Mouse (Mus musculus) midbrain, embryonic 12.5 days (tissue): ENCODE measurements at regions not wholly inside any gene's neighbourhood (a gene's known extent, or its start where the extent isn't known, plus 50 kb on each side); places are given as distances from the start of the nearest gene placed in this dataset.

Experiments used
- ATAC-seq: fragments of 200-750 bp; cut with Nextera tagmentation; 2 replicates; pipeline ENCODE4 v1.8.0; 2017; ENCODE audit warnings: low read depth, moderate TSS enrichment, moderate library complexity; ENCODE audit not compliant: low FRiP score
- H3K27ac ChIP-seq: fragments of 300-500 bp; sonication (generic); replicated peaks from 2 replicates; pipeline ENCODE4 v1.5.1; 2016; ENCODE audit warnings: mild to moderate bottlenecking
- H3K27me3 ChIP-seq: fragments of 300-500 bp; sonication (generic); 2 replicates; pipeline ENCODE4 v1.6.1; 2016; ENCODE audit warnings: mild to moderate bottlenecking
- H3K36me3 ChIP-seq: fragments of 300-500 bp; sonication (generic); 2 replicates; pipeline ENCODE4 v1.6.1; 2016
- H3K4me1 ChIP-seq: fragments of 300-500 bp; sonication (generic); 2 replicates; pipeline ENCODE4 v1.6.1; 2016
- H3K4me2 ChIP-seq: fragments of 300-500 bp; sonication (generic); replicated peaks from 2 replicates; pipeline ENCODE4 v1.6.1; 2016; ENCODE audit warnings: mild to moderate bottlenecking, moderate library complexity
- H3K4me3 ChIP-seq: fragments of 300-500 bp; sonication (generic); 2 replicates; pipeline ENCODE4 v1.5.1; 2016; ENCODE audit warnings: mild to moderate bottlenecking
- H3K9ac ChIP-seq: fragments of 300-500 bp; sonication (generic); replicated peaks from 2 replicates; pipeline ENCODE4 v1.6.1; 2016; ENCODE audit warnings: mild to moderate bottlenecking, moderate library complexity
- H3K9me3 ChIP-seq: fragments of 300-500 bp; sonication (generic); 2 replicates; pipeline ENCODE4 v1.6.1; 2016; ENCODE audit warnings: mild to moderate bottlenecking
- WGBS: fragments of 180-500 bp; shearing (Covaris S2); methylation state at CpG from one replicate; pipeline ENCODE4 v1.1.7; 2016; 5-methylcytosine and 5-hydroxymethylcytosine counted together

- Histone ChIP-seq H3K9me3 (peaks cover 3% of the 10 kb centered on the region; the same call in 1 of the 2 replicates), H3K4me1 (peaks cover 11% of the 10 kb centered on the region), H3K27ac (no peak overlapping the region), H3K9ac (no peak overlapping the region), H3K4me3 (no peak overlapping the region), H3K36me3 (no peaks in the 10 kb centered on the region), H3K27me3 (no peaks in the 10 kb centered on the region), H3K4me2 (no peak overlapping the region)
- WGBS, result 87% methylated on average over 7 of the region's 7 CpGs
- no peak for ATAC-seq
Measured at GRCm38 (mm10) chr12:54537690-54538319, 118.6 kb downstream of the Sptssa start.

- Histone ChIP-seq H3K36me3 (no peaks in the 10 kb centered on the region), H3K4me1 (peaks cover 11% of the 10 kb centered on the region), H3K9ac (no peak overlapping the region), H3K27me3 (no peaks in the 10 kb centered on the region), H3K4me3 (no peak overlapping the region), H3K27ac (no peak overlapping the region), H3K4me2 (no peak overlapping the region), H3K9me3 (peaks cover 3% of the 10 kb centered on the region; the same call in 1 of the 2 replicates)
- WGBS, result 81% methylated on average over 7 of the region's 7 CpGs
- ATAC-seq, result no peak
Measured at GRCm38 (mm10) chr12:54537022-54537421, 119.4 kb downstream of the Sptssa start.

DNA sequence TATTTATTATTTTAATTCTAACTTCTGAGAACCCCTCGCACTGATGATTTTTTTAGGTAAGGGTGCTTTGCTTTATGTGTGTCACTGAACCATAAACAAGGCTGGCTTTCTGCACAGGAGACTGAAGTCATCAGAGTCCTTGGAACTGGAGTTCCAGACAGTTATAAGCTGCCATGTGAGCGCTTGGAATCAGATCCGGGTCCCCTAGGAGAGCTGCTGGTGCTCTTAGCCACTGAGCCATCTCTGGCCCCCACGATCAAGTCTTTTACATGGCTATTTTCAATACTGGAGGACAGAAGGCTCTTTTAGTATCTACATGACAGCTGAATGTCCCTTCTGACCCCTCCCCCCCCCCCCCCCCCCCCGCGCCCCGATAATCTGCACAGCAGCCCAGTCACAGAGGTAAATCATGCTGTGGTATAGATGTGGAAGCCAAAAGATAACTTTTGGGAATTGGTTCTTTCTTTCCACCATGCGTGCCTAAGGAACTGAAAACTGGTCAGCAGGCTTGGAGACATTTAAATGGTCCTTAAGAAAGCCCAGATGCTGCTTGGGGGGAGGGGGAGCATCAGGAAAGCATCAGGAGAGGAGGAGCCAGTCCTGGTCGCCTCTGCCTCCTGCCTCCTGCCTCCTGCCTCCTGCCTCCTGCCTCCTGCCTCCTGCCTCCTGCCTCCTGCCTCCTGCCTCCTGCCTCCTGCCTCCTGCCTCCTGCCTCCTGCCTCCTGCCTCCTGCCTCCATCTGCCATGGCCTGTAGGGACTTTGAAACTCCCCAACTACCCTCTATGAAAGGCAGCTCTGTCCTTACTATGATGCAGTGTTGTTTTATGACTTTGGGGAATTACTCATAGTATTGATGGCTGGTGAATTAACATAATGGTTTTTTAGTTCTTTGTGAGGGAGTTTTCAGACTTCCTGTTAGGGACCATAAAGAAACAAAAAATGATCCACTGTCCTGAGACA, 120.5 kb downstream of the Sptssa start:
- Histone ChIP-seq H3K27ac (no peak overlapping the region), H3K4me2 (no peak overlapping the region), H3K4me1 (peaks cover 11% of the 10 kb centered on the region), H3K36me3 (no peaks in the 10 kb centered on the region), H3K9me3 (no peaks in the 10 kb centered on the region), H3K9ac (no peak overlapping the region), H3K27me3 (no peaks in the 10 kb centered on the region), H3K4me3 (no peak overlapping the region)
- WGBS, result 66% methylated on average over 5 of the region's 9 CpGs
- no peak for ATAC-seq

DNA sequence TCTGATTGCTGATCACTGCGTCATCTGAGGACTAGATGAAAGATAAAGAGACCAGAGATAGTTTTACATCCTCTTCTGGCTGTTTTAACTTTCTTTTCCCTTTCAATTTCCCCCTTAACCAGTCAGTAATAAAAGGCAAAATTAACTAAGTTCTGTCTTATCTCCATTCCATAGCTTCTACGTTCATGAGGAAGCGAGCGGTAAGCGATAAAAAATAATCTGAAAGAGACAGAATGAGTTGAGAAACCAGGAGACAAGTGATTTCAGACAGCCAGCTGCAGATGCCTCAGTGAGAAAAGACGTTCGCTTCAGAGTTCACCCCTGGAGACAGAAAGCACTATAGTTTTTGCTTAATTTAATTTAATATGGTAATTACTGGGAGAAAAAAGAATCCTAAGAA, 121.5 kb downstream of the Sptssa start:
- H3K27me3 ChIP-seq, result no peaks in the 10 kb centered on the region
- H3K36me3 ChIP-seq, result no peaks in the 10 kb centered on the region
- H3K9ac ChIP-seq, result no peak overlapping the region
- H3K9me3 ChIP-seq, result no peaks in the 10 kb centered on the region
- no peak overlapping the region for H3K27ac ChIP-seq
- WGBS, result 70% methylated on average over 7 of the region's 7 CpGs
- no peak for ATAC-seq
- H3K4me1 ChIP-seq, result peaks cover 11% of the 10 kb centered on the region
- H3K4me3 ChIP-seq, result no peak overlapping the region
- H3K4me2 ChIP-seq, result no peak overlapping the region

GRCm38 (mm10) chr12:54533134-54533533, 123.2 kb downstream of the Sptssa start:
- H3K9me3 ChIP-seq, result no peaks in the 10 kb centered on the region
- H3K27me3 ChIP-seq, result no peaks in the 10 kb centered on the region
- H3K36me3 ChIP-seq, result no peaks in the 10 kb centered on the region
- ATAC-seq, result no peak
- H3K4me3 ChIP-seq, result no peak overlapping the region
- H3K27ac ChIP-seq, result no peak overlapping the region
- H3K4me2 ChIP-seq, result no peak overlapping the region
- 59% methylated on average over 5 of the region's 5 CpGs for WGBS
- H3K4me1 ChIP-seq, result peaks cover 11% of the 10 kb centered on the region
- H3K9ac ChIP-seq, result no peak overlapping the region

- no peaks in the 10 kb centered on the region for H3K27me3 ChIP-seq
- H3K4me3 ChIP-seq, result no peak overlapping the region
- H3K9ac ChIP-seq, result no peak overlapping the region
- 0 out of 2 replicates have a peak, but pooled peaks cover 3% of the 10 kb centered on the region for H3K9me3 ChIP-seq
- H3K4me1 ChIP-seq, result peaks cover 11% of the 10 kb centered on the region
- ATAC-seq, result no peak
- no peaks in the 10 kb centered on the region for H3K36me3 ChIP-seq
- H3K27ac ChIP-seq, result no peak overlapping the region
- WGBS, result 90% methylated on average over 8 of the region's 8 CpGs
- no peak overlapping the region for H3K4me2 ChIP-seq
Measured at GRCm38 (mm10) chr12:54532062-54532461, 124.3 kb downstream of the Sptssa start.

GRCm38 (mm10) chr12:54528046-54528445, 128.3 kb downstream of the Sptssa start:
- 0 out of 2 replicates have a peak, but pooled peaks cover 10% of the 10 kb centered on the region for H3K9me3 ChIP-seq
- no peaks in the 10 kb centered on the region for H3K4me1 ChIP-seq
- no peak overlapping the region for H3K4me3 ChIP-seq
- no peak overlapping the region for H3K4me2 ChIP-seq
- no peaks in the 10 kb centered on the region for H3K36me3 ChIP-seq
- no peak overlapping the region for H3K9ac ChIP-seq
- H3K27ac ChIP-seq, result no peak overlapping the region
- no peaks in the 10 kb centered on the region for H3K27me3 ChIP-seq
- ATAC-seq, result no peak

GRCm38 (mm10) chr12:54527577-54527976, 128.8 kb downstream of the Sptssa start:
- ATAC-seq, result no peak
- no peaks in the 10 kb centered on the region for H3K36me3 ChIP-seq
- H3K9me3 ChIP-seq, result 0 out of 2 replicates have a peak, but pooled peaks cover 10% of the 10 kb centered on the region
- H3K4me3 ChIP-seq, result no peak overlapping the region
- H3K27ac ChIP-seq, result no peak overlapping the region
- H3K4me2 ChIP-seq, result no peak overlapping the region
- no peak overlapping the region for H3K9ac ChIP-seq
- no peaks in the 10 kb centered on the region for H3K4me1 ChIP-seq
- WGBS, result 90% methylated on average over 2 of the region's 2 CpGs
- H3K27me3 ChIP-seq, result no peaks in the 10 kb centered on the region

- Histone ChIP-seq H3K36me3 (no peaks in the 10 kb centered on the region), H3K27ac (no peak overlapping the region), H3K9ac (no peak overlapping the region), H3K9me3 (no peaks in the 10 kb centered on the region), H3K4me3 (no peak overlapping the region), H3K4me2 (no peak overlapping the region), H3K4me1 (peaks cover 4% of the 10 kb centered on the region; the same call in 1 of the 2 replicates), H3K27me3 (no peaks in the 10 kb centered on the region)
- ATAC-seq, result no peak
- 21% methylated on average over 4 of the region's 4 CpGs for WGBS
Measured at GRCm38 (mm10) chr12:54520406-54520805, 136.0 kb downstream of the Sptssa start.

- no peak overlapping the region for H3K4me2 ChIP-seq
- H3K27ac ChIP-seq, result no peak overlapping the region
- 89% methylated on average over 3 of the region's 3 CpGs for WGBS
- H3K9ac ChIP-seq, result no peak overlapping the region
- H3K9me3 ChIP-seq, result no peaks in the 10 kb centered on the region
- H3K36me3 ChIP-seq, result no peaks in the 10 kb centered on the region
- no peak overlapping the region for H3K4me3 ChIP-seq
- no peaks in the 10 kb centered on the region for H3K27me3 ChIP-seq
- H3K4me1 ChIP-seq, result peaks cover 4% of the 10 kb centered on the region; the same call in 1 of the 2 replicates
- no peak for ATAC-seq
Measured at GRCm38 (mm10) chr12:54519370-54519769, 137.0 kb downstream of the Sptssa start.

- H3K27ac ChIP-seq, result no peak overlapping the region
- no peaks in the 10 kb centered on the region for H3K36me3 ChIP-seq
- no peaks in the 10 kb centered on the region for H3K27me3 ChIP-seq
- H3K4me2 ChIP-seq, result no peak overlapping the region
- 79% methylated on average over 3 of the region's 3 CpGs for WGBS
- no peak for ATAC-seq
- H3K4me1 ChIP-seq, result peaks cover 4% of the 10 kb centered on the region; the same call in 1 of the 2 replicates
- no peaks in the 10 kb centered on the region for H3K9me3 ChIP-seq
- no peak overlapping the region for H3K9ac ChIP-seq
- no peak overlapping the region for H3K4me3 ChIP-seq
Measured at GRCm38 (mm10) chr12:54517265-54517664, 139.1 kb downstream of the Sptssa start.

DNA sequence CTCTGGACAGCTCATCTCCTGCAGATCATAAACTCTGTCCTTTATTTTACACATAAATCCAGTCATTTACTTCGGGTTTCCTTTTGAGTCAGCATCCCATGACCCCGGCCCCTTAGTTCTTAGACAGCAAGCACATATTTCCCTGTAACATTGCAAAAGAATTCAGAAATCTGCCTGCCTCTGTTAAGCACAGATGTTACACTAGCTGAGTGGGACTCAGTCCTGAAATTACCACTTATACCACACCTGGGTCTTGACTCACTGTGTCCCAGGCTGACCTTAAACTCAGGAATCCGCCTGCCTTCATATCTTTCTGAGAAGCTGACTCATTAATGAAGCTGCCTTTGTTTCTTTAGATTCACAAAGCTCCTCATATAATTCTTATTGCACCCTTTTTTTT, 139.9 kb downstream of the Sptssa start:
- Histone ChIP-seq H3K4me2 (no peak overlapping the region), H3K27ac (no peak overlapping the region), H3K36me3 (no peaks in the 10 kb centered on the region), H3K4me3 (no peak overlapping the region), H3K4me1 (peaks cover 4% of the 10 kb centered on the region; the same call in 1 of the 2 replicates), H3K27me3 (no peaks in the 10 kb centered on the region), H3K9me3 (no peaks in the 10 kb centered on the region), H3K9ac (no peak overlapping the region)
- ATAC-seq, result no peak
- 87% methylated on average over 3 of the region's 3 CpGs for WGBS
